Mouse (Mus musculus) ES-Bruce4 (cell line): ENCODE results near the gene Hivep3.

Source experiments
- CTCF ChIP-seq: IDR thresholded peaks from one replicate; pipeline ENCODE4 v1.8.1; 2011; ENCODE audit warnings: low read depth, low read length
- POLR2A ChIP-seq: IDR thresholded peaks from one replicate; pipeline ENCODE4 v1.8.1; 2011; ENCODE audit warnings: low read length; ENCODE audit not compliant: insufficient read depth

GRCm38 (mm10) chr4:119825956-119826355 lies 92.4 kb downstream of the Hivep3 start:
- no peak for TF ChIP-seq CTCF
- no peak for TF ChIP-seq POLR2A
